8 mouse cellular contexts compared by ENCODE assay signal in genomic region chr11:79144741-79145140, GRCm38 (mm10). TPM values are rescaled to one million over a fixed set of nuclear protein-coding genes. Genes with fewer than 3 reads are reported as not detected.
DNase-seq lines count a peak whose midpoint lies in the region; ATAC-seq and TF ChIP-seq lines count a peak whose summit lies in the region.

No protein-coding gene starts in this region.

- no peak for ATAC-seq in embryonic facial prominence, embryonic 12.5 days (ENCODE audit: insufficient number of reproducible peaks, insufficient read depth, low FRiP score, low TSS enrichment)
- no peak for ATAC-seq in hindbrain, postnatal 0 days
- ATAC-seq in midbrain, embryonic 16.5 days: no peak

- peak overlapping the region; percentile 88; the same call in 1 of the 2 replicates for H3K4me3 ChIP-seq in kidney, adult 2 months (ENCODE audit: insufficient read depth, low read depth, low read length)
- peak overlapping the region; percentile 59 for H3K4me3 ChIP-seq in embryonic facial prominence, embryonic 12.5 days
- H3K4me3 ChIP-seq in hindbrain, postnatal 0 days (ENCODE audit: low read length): peak overlapping the region; percentile 82
- peak overlapping the region; percentile 90 for H3K4me3 ChIP-seq in midbrain, embryonic 16.5 days (ENCODE audit: low read depth, low read length)

- no peak for DNase-seq in kidney, adult 2 months
- DNase-seq in kidney, postnatal 14 days: no peak
- DNase-seq in hindbrain, postnatal 0 days (ENCODE audit: low spot score): peak; percentile 26
- no peak for DNase-seq in left cerebral cortex, adult 18-20 months (ENCODE audit: low spot score in 2 of 2)
- DNase-seq in thymus, postnatal 25 days: no peak
- no peak for DNase-seq in cerebellum, postnatal 36 days

- TF ChIP-seq POLR2A in kidney, adult 2 months (IDR thresholded peaks at IDR 0.05; ENCODE audit: low read depth, low read length): no peak

- WGBS in kidney, adult 2 months: 59% methylated on average over 1 of the region's 1 CpGs
- 52% methylated on average over 1 of the region's 1 CpGs for WGBS in embryonic facial prominence, embryonic 12.5 days
- whole genome bisulfite sequencing in hindbrain, postnatal 0 days: 30% methylated on average over 1 of the region's 1 CpGs
- 25% methylated on average over 1 of the region's 1 CpGs for WGBS in midbrain, embryonic 16.5 days

- H3K36me3 ChIP-seq in kidney, adult 2 months (ENCODE audit: control insufficient read depth, insufficient read depth, low read length): no peaks in the 10 kb centered on the region
- H3K36me3 ChIP-seq in embryonic facial prominence, embryonic 12.5 days: no peaks in the 10 kb centered on the region
- no peaks in the 10 kb centered on the region for H3K36me3 ChIP-seq in hindbrain, postnatal 0 days (ENCODE audit: insufficient read depth, low read length)
- no peaks in the 10 kb centered on the region for H3K36me3 ChIP-seq in midbrain, embryonic 16.5 days (ENCODE audit: control insufficient read depth, insufficient read depth, low read length)

- no peak for TF ChIP-seq CTCF in kidney, adult 2 months (conservative IDR thresholded peaks at IDR 0.05; ENCODE audit: insufficient read depth, insufficient read length, low read depth, low read length)
- no peak for TF ChIP-seq CTCF in hindbrain, postnatal 0 days (IDR thresholded peaks at IDR 0.05; ENCODE audit: low read depth)

- no peak overlapping the region for H3K9ac ChIP-seq in embryonic facial prominence, embryonic 12.5 days
- peak overlapping the region; percentile 77; the same call in 1 of the 2 replicates for H3K9ac ChIP-seq in hindbrain, postnatal 0 days (replicated peaks; ENCODE audit: low read length)
- peak overlapping the region; percentile 91 for H3K9ac ChIP-seq in midbrain, embryonic 16.5 days (ENCODE audit: low read depth, low read length)

- peak overlapping the region; percentile 66 for H3K4me2 ChIP-seq in embryonic facial prominence, embryonic 12.5 days (replicated peaks)
- peak overlapping the region; percentile 72 for H3K4me2 ChIP-seq in hindbrain, postnatal 0 days (ENCODE audit: low read depth, low read length)
- H3K4me2 ChIP-seq in midbrain, embryonic 16.5 days (ENCODE audit: low read length): peak overlapping the region; percentile 79

- no peaks in the 10 kb centered on the region for H3K27me3 ChIP-seq in kidney, adult 2 months (replicated peaks; ENCODE audit: control insufficient read depth, insufficient read depth, low read length)
- H3K27me3 ChIP-seq in embryonic facial prominence, embryonic 12.5 days: no peaks in the 10 kb centered on the region
- no peaks in the 10 kb centered on the region for H3K27me3 ChIP-seq in hindbrain, postnatal 0 days (ENCODE audit: insufficient read depth, low read length)
- H3K27me3 ChIP-seq in midbrain, embryonic 16.5 days (ENCODE audit: control insufficient read depth, insufficient read depth, low read depth, low read length): no peaks in the 10 kb centered on the region

- peaks cover 7% of the 10 kb centered on the region; the same call in 1 of the 2 replicates for H3K4me1 ChIP-seq in kidney, adult 2 months (ENCODE audit: control insufficient read depth, insufficient read depth, low read length)
- H3K4me1 ChIP-seq in embryonic facial prominence, embryonic 12.5 days: peaks cover 37% of the 10 kb centered on the region
- H3K4me1 ChIP-seq in hindbrain, postnatal 0 days (ENCODE audit: insufficient read depth, low read length): peaks cover 13% of the 10 kb centered on the region
- H3K4me1 ChIP-seq in midbrain, embryonic 16.5 days (ENCODE audit: control insufficient read depth, insufficient read depth, low read length): peaks cover 17% of the 10 kb centered on the region

- no peaks in the 10 kb centered on the region for H3K9me3 ChIP-seq in embryonic facial prominence, embryonic 12.5 days
- no peaks in the 10 kb centered on the region for H3K9me3 ChIP-seq in hindbrain, postnatal 0 days (ENCODE audit: low read length)
- H3K9me3 ChIP-seq in midbrain, embryonic 16.5 days (replicated peaks; ENCODE audit: control insufficient read depth, low read length, poor library complexity, severe bottlenecking): no peaks in the 10 kb centered on the region

- no peak overlapping the region for H3K27ac ChIP-seq in kidney, adult 2 months (ENCODE audit: insufficient read depth, low read depth, low read length)
- H3K27ac ChIP-seq in embryonic facial prominence, embryonic 12.5 days: no peak overlapping the region
- H3K27ac ChIP-seq in hindbrain, postnatal 0 days: 0 out of 2 replicates have a peak overlapping the region, but pooled peaks have one; percentile 88
- no peak overlapping the region for H3K27ac ChIP-seq in midbrain, embryonic 16.5 days (ENCODE audit: low read length)

RNA-seq across cellular contexts. Expression of gene Ksr1, which starts 1.5 kb away (rescaled TPM):
- 7.8 and 9.8 TPM in 2 replicates for polyA plus RNA-seq in kidney, adult 2 months (2012; rRNA removed)
- polyA plus RNA-seq in embryonic facial prominence, embryonic 12.5 days (2016; fragmentation: Nextera tagmentation; extraction: Ambion mirVana): 3.9 and 5.0 TPM in 2 replicates
- 48.0 and 51.3 TPM in 2 replicates for total RNA-seq in hindbrain, postnatal 0 days (2014; rRNA removed)
- 1.9 and 2.5 TPM in 2 replicates for polyA plus RNA-seq in hindbrain, postnatal 0 days (2015; fragmentation: Nextera tagmentation; extraction: Ambion mirVana)
- polyA plus RNA-seq in midbrain, embryonic 16.5 days (2015; fragmentation: Nextera tagmentation; extraction: Ambion mirVana): 4.5 and 5.3 TPM in 2 replicates
- total RNA-seq in left cerebral cortex, adult 18-20 months (2021): 10 to 100 TPM; 49.8 to 50.3 TPM
